8 mouse cellular contexts compared by ENCODE assay signal in genomic region chr9:22054411-22055076, GRCm38 (mm10). TPM values are rescaled to one million over a fixed set of nuclear protein-coding genes. Genes with fewer than 3 reads are reported as not detected.
DNase-seq lines count a peak whose midpoint lies in the region; ATAC-seq and TF ChIP-seq lines count a peak whose summit lies in the region.

No protein-coding gene starts in this region.

- no peak overlapping the region for H3K9ac ChIP-seq in CH12.LX (ENCODE audit: insufficient read depth, low read depth)
- H3K9ac ChIP-seq in liver, embryonic 16.5 days (ENCODE audit: low read depth, low read length), result no peak overlapping the region
- H3K9ac ChIP-seq in neural tube, embryonic 13.5 days, result no peak overlapping the region

- H3K36me3 ChIP-seq in CH12.LX (replicated peaks in 1 of 2; ENCODE audit: control insufficient read depth in 1 of 2, insufficient read depth in 1 of 2, low read length in 1 of 2), result peaks cover 29 to 51% of the 10 kb centered on the region in 2 experiments
- peaks cover 11% of the 10 kb centered on the region for H3K36me3 ChIP-seq in liver, embryonic 16.5 days (ENCODE audit: control insufficient read depth, insufficient read depth)
- peaks cover 30% of the 10 kb centered on the region for H3K36me3 ChIP-seq in neural tube, embryonic 13.5 days

- TF ChIP-seq RAD21 in CH12.LX (IDR thresholded peaks at IDR 0.05; ENCODE audit: low read depth, low read length), result no peak

- TF ChIP-seq POLR2A in CH12.LX (IDR thresholded peaks at IDR 0.05; ENCODE audit: low read depth, low read length), result no peak
- no peak for TF ChIP-seq POLR2A in brain, embryonic 14.5 days (IDR thresholded peaks at IDR 0.05; ENCODE audit: borderline replicate concordance, extremely low read depth, insufficient read depth, insufficient read length, poor library complexity, severe bottlenecking)
- TF ChIP-seq POLR2A in embryonic fibroblast, embryonic 13.5 days (IDR thresholded peaks at IDR 0.05; ENCODE audit: low read depth, low read length), result no peak; the same call in 1 of the 2 replicates

- peaks cover 2% of the 10 kb centered on the region for H3K9me3 ChIP-seq in CH12.LX (replicated peaks; ENCODE audit: low read length)
- H3K9me3 ChIP-seq in liver, embryonic 16.5 days (replicated peaks; ENCODE audit: control insufficient read depth, low read length), result no peaks in the 10 kb centered on the region
- H3K9me3 ChIP-seq in neural tube, embryonic 13.5 days, result no peaks in the 10 kb centered on the region

- 2% methylated on average over 32 of the region's 32 CpGs for WGBS in liver, embryonic 16.5 days (ENCODE audit: insufficient replicate concordance)
- 1% methylated on average over 32 of the region's 32 CpGs for WGBS in neural tube, embryonic 13.5 days

- no peaks in the 10 kb centered on the region for H3K27me3 ChIP-seq in CH12.LX (replicated peaks)
- H3K27me3 ChIP-seq in liver, embryonic 16.5 days (ENCODE audit: control insufficient read depth, insufficient read depth, low read depth, low read length), result peaks cover 51% of the 10 kb centered on the region
- peaks cover 18% of the 10 kb centered on the region; the same call in 1 of the 2 replicates for H3K27me3 ChIP-seq in neural tube, embryonic 13.5 days

- in situ Hi-C loops in CH12.LX (cut with MboI; ENCODE audit: low pct_ligation_motif_present, low pct_unique_long_range_greater_than_20kb, low sequenced_read_pairs), result no loop called here

- no peak overlapping the region for H3K4me2 ChIP-seq in CH12.LX (ENCODE audit: insufficient read depth, low read depth, poor library complexity, severe bottlenecking)
- H3K4me2 ChIP-seq in liver, embryonic 16.5 days (ENCODE audit: low read depth, low read length), result peak overlapping the region; percentile 17; the same call in 1 of the 2 replicates
- H3K4me2 ChIP-seq in neural tube, embryonic 13.5 days, result peak overlapping the region; percentile 52

- dilution Hi-C loops in CH12.LX (cut with MboI; ENCODE audit: extremely low pct_ligation_motif_present, extremely low pct_unique_long_range_greater_than_20kb, low sequenced_read_pairs), result no loop called here

- H3K27ac ChIP-seq in CH12.LX (ENCODE audit: insufficient read depth, low read depth), result no peak overlapping the region
- H3K27ac ChIP-seq in embryonic fibroblast, embryonic 13.5 days (ENCODE audit: insufficient read depth, low read length), result no peak overlapping the region
- H3K27ac ChIP-seq in liver, embryonic 16.5 days (ENCODE audit: low read length), result no peak overlapping the region
- H3K27ac ChIP-seq in neural tube, embryonic 13.5 days (replicated peaks), result no peak overlapping the region; the same call in 1 of the 2 replicates

- H3K4me3 ChIP-seq in CH12.LX (replicated peaks in 1 of 3; ENCODE audit: low read depth in 2 of 3, low read length in 2 of 3, poor library complexity in 1 of 3), result no peak overlapping the region
- no peak overlapping the region for H3K4me3 ChIP-seq in embryonic fibroblast, embryonic 13.5 days (ENCODE audit: insufficient read depth, low read length)
- H3K4me3 ChIP-seq in liver, embryonic 16.5 days (ENCODE audit: low read depth, low read length), result no peak overlapping the region
- H3K4me3 ChIP-seq in neural tube, embryonic 13.5 days, result peak overlapping the region; percentile 21

- no peaks in the 10 kb centered on the region for H3K4me1 ChIP-seq in CH12.LX (ENCODE audit: control insufficient read depth in 1 of 2, insufficient read depth in 2 of 2)
- H3K4me1 ChIP-seq in embryonic fibroblast, embryonic 13.5 days (ENCODE audit: control insufficient read depth, insufficient read depth, low read length), result no peaks in the 10 kb centered on the region
- peaks cover 28% of the 10 kb centered on the region for H3K4me1 ChIP-seq in liver, embryonic 16.5 days (ENCODE audit: control insufficient read depth, low read depth, low read length)
- H3K4me1 ChIP-seq in neural tube, embryonic 13.5 days (replicated peaks), result peaks cover 24% of the 10 kb centered on the region

- no peak for TF ChIP-seq EP300 in CH12.LX (IDR thresholded peaks at IDR 0.05; ENCODE audit: low read length)

- peak; percentile 60 for ATAC-seq in liver, embryonic 16.5 days (ENCODE audit: low read depth)
- ATAC-seq in neural tube, embryonic 13.5 days (ENCODE audit: low read depth), result peak; percentile 21

- no peaks in the 10 kb centered on the region for H3K79me2 ChIP-seq in CH12.LX (replicated peaks; ENCODE audit: control insufficient read depth, extremely low read depth, insufficient read depth, poor library complexity, severe bottlenecking)

- intact Hi-C loops in heart, postnatal 10 days (cut with DNase I), result loop anchor here (5.0 kb wide), 1 partner anchor 77 kb away; no protein-coding TSS in a partner anchor

- no peak for DNase-seq in CH12.LX (ENCODE audit: extremely low read depth)
- peak; percentile 90 for DNase-seq in brain, embryonic 14.5 days (ENCODE audit: low read depth)
- peak; percentile 58 to 70 for DNase-seq in heart, postnatal 10 days
- peak; percentile 87 for DNase-seq in layer of hippocampus, adult 11-12 months (ENCODE audit: low spot score)
- DNase-seq in testis, postnatal 14 days (ENCODE audit: low spot score), result peak; percentile 69

- no peak; a peak in 1 of 4 replicates for TF ChIP-seq CTCF in CH12.LX (conservative IDR thresholded peaks at IDR 0.05 in 1 of 2, IDR thresholded peaks at IDR 0.05 in 1 of 2; ENCODE audit: low read depth in 2 of 2, low read length in 2 of 2)
- peak; percentile 69 for TF ChIP-seq CTCF in brain, embryonic 14.5 days (IDR thresholded peaks at IDR 0.05; ENCODE audit: borderline replicate concordance, extremely low read depth, insufficient read depth, insufficient read length)
- TF ChIP-seq CTCF in embryonic fibroblast, embryonic 13.5 days (IDR thresholded peaks at IDR 0.05; ENCODE audit: borderline replicate concordance, insufficient read depth, low read length), result peak; percentile 48; the same call in 1 of the 2 replicates

TF ChIP-seq in CH12.LX, 34 proteins besides CTCF, POLR2A, EP300 and RAD21:
- no peak for TF ChIP-seq TCF12 (IDR thresholded peaks at IDR 0.05; ENCODE audit: low read depth, low read length)
- 0 out of 2 replicates have a peak, but pooled peaks have one; percentile 20 for TF ChIP-seq MAX (IDR thresholded peaks at IDR 0.05; ENCODE audit: low read length)
- no peak for TF ChIP-seq MAZ (IDR thresholded peaks at IDR 0.05; ENCODE audit: low read depth, low read length)
- TF ChIP-seq BHLHE40 (IDR thresholded peaks at IDR 0.05; ENCODE audit: low read depth, low read length), result peak; percentile 79
- no peak for TF ChIP-seq MXI1 (IDR thresholded peaks at IDR 0.05; ENCODE audit: low read depth, low read length)

RNA-seq across cellular contexts. Expression of gene Elavl3, which starts 2.7 kb away (rescaled TPM):
- 0.04 TPM in 1 of 2 replicates, not detected in the other for total RNA-seq in CH12.LX (2012; rRNA removed)
- total RNA-seq in CH12.LX (2014; rRNA removed), result not detected in 2 replicates
- 0.06 and 0.10 TPM in 2 replicates for polyA plus RNA-seq in CH12.LX (2012; ENCODE audit: insufficient read length, low read depth)
- 203 and 265 TPM in 2 replicates for polyA plus RNA-seq in brain, embryonic 14.5 days (2012; rRNA removed)
- polyA plus RNA-seq in embryonic fibroblast, embryonic 13.5 days (2011; ENCODE audit: insufficient read length, low read depth, missing spikeins), result not detected in 2 replicates
- under 1 TPM; 0.26 to 0.47 TPM for total RNA-seq in heart, postnatal 10 days (2021)
- polyA plus RNA-seq in liver, embryonic 16.5 days (2015; fragmentation: Nextera tagmentation; extraction: Ambion mirVana), result 0.04 TPM in 1 of 2 replicates, not detected in the other
- polyA plus RNA-seq in neural tube, embryonic 13.5 days (2015; fragmentation: Nextera tagmentation; extraction: Ambion mirVana), result 82.7 and 86.9 TPM in 2 replicates

RNA-seq across cellular contexts. Expression of gene Gm49318, which starts 16.5 kb away (rescaled TPM):
- total RNA-seq in CH12.LX (2012; rRNA removed) (not detected in 2 replicates), CH12.LX (2014; rRNA removed) (not detected in 2 replicates)
- polyA plus RNA-seq in CH12.LX (2012; ENCODE audit: insufficient read length, low read depth), result not detected in 2 replicates
- not detected in 2 replicates for polyA plus RNA-seq in brain, embryonic 14.5 days (2012; rRNA removed)
- polyA plus RNA-seq in embryonic fibroblast, embryonic 13.5 days (2011; ENCODE audit: insufficient read length, low read depth, missing spikeins), result not detected in 2 replicates
- under 1 TPM in 1 of 2 experiments, not detected in 1; 0.64 TPM for total RNA-seq in heart, postnatal 10 days (2021)
- polyA plus RNA-seq in liver, embryonic 16.5 days (2015; fragmentation: Nextera tagmentation; extraction: Ambion mirVana), result not detected in 2 replicates
- polyA plus RNA-seq in neural tube, embryonic 13.5 days (2015; fragmentation: Nextera tagmentation; extraction: Ambion mirVana), result not detected in 2 replicates

RNA-seq across cellular contexts. Expression of gene Zfp653, which starts 16.6 kb away (rescaled TPM):
- total RNA-seq in CH12.LX (2012; rRNA removed) (8.9 and 9.0 TPM in 2 replicates), CH12.LX (2014; rRNA removed) (9.3 and 10.4 TPM in 2 replicates)
- polyA plus RNA-seq in CH12.LX (2012; ENCODE audit: insufficient read length, low read depth), result 10.1 and 11.4 TPM in 2 replicates
- polyA plus RNA-seq in brain, embryonic 14.5 days (2012; rRNA removed), result 49.1 and 62.1 TPM in 2 replicates
- 4.4 and 5.4 TPM in 2 replicates for polyA plus RNA-seq in embryonic fibroblast, embryonic 13.5 days (2011; ENCODE audit: insufficient read length, low read depth, missing spikeins)
- total RNA-seq in heart, postnatal 10 days (2021), result 1 to 10 TPM; 5.9 to 7.3 TPM
- polyA plus RNA-seq in liver, embryonic 16.5 days (2015; fragmentation: Nextera tagmentation; extraction: Ambion mirVana), result 5.7 and 6.2 TPM in 2 replicates
- polyA plus RNA-seq in neural tube, embryonic 13.5 days (2015; fragmentation: Nextera tagmentation; extraction: Ambion mirVana), result 16.5 and 16.6 TPM in 2 replicates

RNA-seq across cellular contexts. Expression of gene Ecsit, which starts 30.7 kb away (rescaled TPM):
- total RNA-seq in CH12.LX (2012; rRNA removed), result 57.1 and 59.4 TPM in 2 replicates
- total RNA-seq in CH12.LX (2014; rRNA removed), result 37.7 and 38.7 TPM in 2 replicates
- polyA plus RNA-seq in CH12.LX (2012; ENCODE audit: insufficient read length, low read depth), result 45.2 and 48.5 TPM in 2 replicates
- polyA plus RNA-seq in brain, embryonic 14.5 days (2012; rRNA removed), result 51.3 and 57.7 TPM in 2 replicates
- 15.8 and 16.5 TPM in 2 replicates for polyA plus RNA-seq in embryonic fibroblast, embryonic 13.5 days (2011; ENCODE audit: insufficient read length, low read depth, missing spikeins)
- total RNA-seq in heart, postnatal 10 days (2021), result 10 to 100 TPM; 79.0 to 82.6 TPM
- 21.1 and 22.2 TPM in 2 replicates for polyA plus RNA-seq in liver, embryonic 16.5 days (2015; fragmentation: Nextera tagmentation; extraction: Ambion mirVana)
- 47.9 and 57.8 TPM in 2 replicates for polyA plus RNA-seq in neural tube, embryonic 13.5 days (2015; fragmentation: Nextera tagmentation; extraction: Ambion mirVana)

RNA-seq across cellular contexts. Expression of gene Cnn1, which starts 44.5 kb away (rescaled TPM):
- total RNA-seq in CH12.LX (2012; rRNA removed) (not detected in 2 replicates), CH12.LX (2014; rRNA removed) (not detected in 2 replicates)
- polyA plus RNA-seq in CH12.LX (2012; ENCODE audit: insufficient read length, low read depth), result not detected in 2 replicates
- 0.35 and 0.55 TPM in 2 replicates for polyA plus RNA-seq in brain, embryonic 14.5 days (2012; rRNA removed)
- polyA plus RNA-seq in embryonic fibroblast, embryonic 13.5 days (2011; ENCODE audit: insufficient read length, low read depth, missing spikeins), result 203 and 419 TPM in 2 replicates
- 1 to 10 TPM; 8.2 to 9.7 TPM for total RNA-seq in heart, postnatal 10 days (2021)
- polyA plus RNA-seq in liver, embryonic 16.5 days (2015; fragmentation: Nextera tagmentation; extraction: Ambion mirVana), result 0.22 and 1.8 TPM in 2 replicates
- 2.6 and 2.9 TPM in 2 replicates for polyA plus RNA-seq in neural tube, embryonic 13.5 days (2015; fragmentation: Nextera tagmentation; extraction: Ambion mirVana)

Comparison
In these comparisons a context has a peak if more than half of its experiments do, and no peak if none do; other contexts are left out.
1. CTCF ChIP-seq: peak in brain, embryonic 14.5 days (single experiment) and embryonic fibroblast, embryonic 13.5 days (single experiment); none in CH12.LX (0 of 2).
2. RNA of gene Elavl3, which starts 2.7 kb away (polyA plus RNA-seq): 203 to 265 TPM in brain, embryonic 14.5 days and 82.7 to 86.9 TPM in neural tube, embryonic 13.5 days; 0.06 to 0.10 TPM in CH12.LX, 0.04 TPM in liver, embryonic 16.5 days and not detected in embryonic fibroblast, embryonic 13.5 days; every median in the first group is over 10 times any median in the second.